Mouse (Mus musculus) testis, postnatal 14 days (tissue): ENCODE measurements at regions not wholly inside any gene's neighbourhood (a gene's known extent, or its start where the extent isn't known, plus 50 kb on each side); places are given as distances from the start of the nearest gene placed in this dataset.

Experiments used
- DNase-seq: peaks from one replicate; pipeline ENCODE4 v3.0.0; 2021; ENCODE audit warnings: low spot score

DNA sequence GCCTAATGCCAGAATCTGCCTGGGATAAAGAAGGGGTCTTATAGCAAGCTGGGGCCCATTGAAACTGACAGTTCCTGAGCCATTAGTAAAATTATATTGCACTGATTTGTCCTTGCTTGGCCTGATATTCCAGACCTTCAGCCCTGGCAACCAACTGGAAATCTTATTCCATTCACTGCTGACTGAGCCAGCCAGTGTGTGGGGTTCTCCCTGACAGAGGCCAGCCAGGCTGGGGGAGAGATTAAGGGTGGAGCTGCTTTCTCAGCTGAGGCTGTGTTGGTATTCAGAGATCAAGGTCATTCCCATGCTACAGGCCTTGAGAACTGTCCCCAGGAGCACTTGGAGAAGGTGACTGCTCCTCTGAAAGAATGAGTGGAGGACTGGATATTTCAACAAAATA lies 226.9 kb downstream of the Ar start:
- peak; percentile 70 for DNase-seq

- DNase-seq, result peak; percentile 9
Measured at GRCm38 (mm10) chrX:98380247-98380905, 231.8 kb downstream of the Ar start.

GRCm38 (mm10) chrX:98384017-98384416 lies 235.4 kb downstream of the Ar start:
- DNase-seq, result no peak

DNA sequence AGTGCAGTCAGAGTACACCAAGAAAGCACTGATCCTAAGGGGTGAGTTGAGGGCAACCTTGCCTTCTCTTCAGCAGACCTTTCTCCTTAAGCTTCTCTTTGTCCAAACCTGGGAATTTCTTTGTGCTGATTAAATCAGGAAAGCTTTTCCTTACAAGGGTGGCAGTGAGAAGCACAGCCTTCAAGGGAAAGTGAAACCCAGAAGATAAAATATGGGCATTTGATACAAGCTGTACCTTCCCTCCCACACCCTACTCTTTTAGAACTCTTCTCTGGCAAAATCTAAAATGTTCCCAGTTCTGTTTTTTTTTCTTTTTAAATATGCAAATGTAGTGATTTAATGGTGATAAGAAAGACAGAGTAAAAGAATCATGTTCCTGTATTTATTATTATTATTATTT lies 243.8 kb downstream of the Ar start:
- DNase-seq, result peak; percentile 6

GRCm38 (mm10) chrX:98409090-98409489 lies 260.5 kb downstream of the Ar start:
- no peak for DNase-seq

DNA sequence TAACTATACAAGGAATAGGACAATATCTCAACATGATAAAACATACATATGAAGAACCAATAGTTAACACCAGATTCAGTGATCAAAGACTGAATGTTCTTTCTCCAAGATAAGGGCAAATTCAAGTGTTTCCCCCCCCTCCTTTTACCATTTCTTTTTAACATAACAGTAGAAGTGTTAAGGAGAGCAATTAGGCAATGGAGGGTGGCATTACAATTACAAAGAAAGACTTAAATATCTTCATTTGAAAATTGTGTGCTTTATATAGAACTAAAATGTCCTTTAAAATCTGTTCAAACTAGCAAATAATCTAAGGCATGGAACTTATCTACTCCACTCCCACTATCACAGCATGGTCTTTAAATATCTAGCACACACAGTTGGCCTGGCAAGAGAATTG lies 270.9 kb downstream of the Ar start:
- no peak for DNase-seq

DNA sequence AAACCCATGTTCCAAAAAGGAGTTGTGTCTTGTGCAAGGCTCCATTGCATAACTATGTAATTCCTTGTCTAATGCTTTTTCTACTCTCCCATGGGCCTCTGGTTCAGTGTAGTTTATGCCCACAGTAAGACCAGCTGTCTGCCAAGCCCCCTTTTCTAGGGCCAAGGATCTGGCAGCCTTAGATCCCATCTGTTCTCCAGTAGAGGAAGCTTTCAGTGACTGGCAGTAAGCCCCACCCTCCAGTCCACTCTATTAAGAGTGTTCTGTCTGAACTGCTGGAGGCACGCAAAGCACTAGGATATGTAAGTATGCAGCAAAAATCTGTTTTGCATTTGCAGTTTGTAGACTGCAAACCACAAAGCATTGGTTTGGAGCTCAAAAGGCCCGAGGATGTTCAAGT lies 303.5 kb downstream of the Ar start:
- DNase-seq, result no peak

DNA sequence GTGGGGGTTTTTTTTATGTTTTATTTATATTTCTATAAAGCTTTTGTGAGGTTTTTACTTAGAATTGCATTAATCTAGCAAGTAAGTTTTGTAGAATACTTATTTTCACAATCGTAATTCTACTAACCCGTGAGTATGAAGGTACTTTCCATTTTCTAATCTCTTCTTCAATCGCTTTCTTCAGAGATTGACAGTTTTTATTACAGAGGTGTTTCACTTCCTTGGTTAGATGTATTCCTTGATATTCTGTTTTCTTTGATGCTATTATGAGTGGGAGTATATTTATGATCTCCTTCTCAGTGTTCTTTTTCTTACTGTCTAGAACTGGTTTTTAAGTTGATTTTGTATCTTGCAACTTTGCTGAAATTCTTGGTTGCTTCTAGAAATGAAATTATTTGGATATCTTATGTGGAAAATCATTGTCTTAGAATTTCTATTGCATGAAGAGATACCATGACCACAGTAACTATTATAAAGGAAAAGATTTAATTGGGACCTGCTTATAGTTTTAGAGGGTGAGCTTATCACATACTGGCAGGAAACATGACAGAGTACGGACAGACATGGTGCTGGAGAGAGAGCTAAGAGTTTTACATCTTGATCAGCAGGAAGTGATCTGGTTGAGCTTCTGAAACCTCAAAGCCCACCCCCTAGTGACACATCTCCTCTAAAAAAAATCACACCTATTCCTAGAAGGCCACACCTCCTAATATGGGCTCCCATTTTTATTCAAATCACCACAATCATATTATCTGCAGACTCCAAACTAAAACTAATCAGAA lies 328.1 kb downstream of the Ar start:
- no peak for DNase-seq
